Mouse (Mus musculus) heart, embryonic 15.5 days (tissue): Measurements from ENCODE around the gene Mapkapk5. TPM values are rescaled to one million over a fixed set of nuclear protein-coding genes. Genes with fewer than 3 reads are reported as not detected.

Source experiments
- ATAC-seq: fragments of 200-750 bp; cut with Nextera tagmentation; replicated peaks from 2 replicates; pipeline ENCODE4 v1.8.0; 2017; ENCODE audit warnings: low read depth, moderate TSS enrichment; ENCODE audit not compliant: insufficient number of reproducible peaks, insufficient read depth, low FRiP score
- H3K27ac ChIP-seq: fragments of 300-500 bp; sonication (generic); 2 replicates; pipeline ENCODE4 v1.5.1; 2015; ENCODE audit warnings: mild to moderate bottlenecking, inconsistent platforms
- H3K27me3 ChIP-seq: fragments of 300-500 bp; sonication (generic); 2 replicates; pipeline ENCODE4 v1.6.1; 2015; ENCODE audit warnings: inconsistent platforms
- H3K36me3 ChIP-seq: fragments of 300-500 bp; sonication (generic); 2 replicates; pipeline ENCODE4 v1.6.1; 2015; ENCODE audit warnings: mild to moderate bottlenecking, inconsistent platforms
- H3K4me1 ChIP-seq: fragments of 300-500 bp; sonication (generic); replicated peaks from 2 replicates; pipeline ENCODE4 v1.6.1; 2015; ENCODE audit warnings: inconsistent platforms
- H3K4me2 ChIP-seq: fragments of 300-500 bp; sonication (generic); 2 replicates; pipeline ENCODE4 v1.6.1; 2015; ENCODE audit warnings: inconsistent platforms, mild to moderate bottlenecking, moderate library complexity
- H3K4me3 ChIP-seq: fragments of 300-500 bp; sonication (generic); 2 replicates; pipeline ENCODE4 v1.5.1; 2015; ENCODE audit warnings: mild to moderate bottlenecking, inconsistent platforms
- H3K9ac ChIP-seq: fragments of 300-500 bp; sonication (generic); 2 replicates; pipeline ENCODE4 v1.6.1; 2015; ENCODE audit warnings: mild to moderate bottlenecking, inconsistent platforms
- H3K9me3 ChIP-seq: fragments of 300-500 bp; sonication (generic); replicated peaks from 2 replicates; pipeline ENCODE4 v1.6.1; 2016; ENCODE audit warnings: inconsistent platforms
- WGBS: fragments of 180-500 bp; shearing (Covaris S2); methylation state at CpG from one replicate; pipeline ENCODE4 v1.1.7; 2015; ENCODE audit warnings: mixed read lengths; 5-methylcytosine and 5-hydroxymethylcytosine counted together
- polyA plus RNA-seq: library from polyadenylated mRNA; unstranded; fragments of >200 nt; fragmentation: Nextera tagmentation; extraction: Ambion mirVana; gene quantifications from 2 replicates; pipeline ENCODE4 v1.2.1, GENCODE M21; 2015

The Mapkapk5 gene
- polyA plus RNA-seq, 1 experiment from 2014 or later = 30.5 TPM

- Histone ChIP-seq H3K9ac (no peak overlapping the region), H3K36me3 (no peaks in the 10 kb centered on the region), H3K4me1 (no peaks in the 10 kb centered on the region), H3K27me3 (no peaks in the 10 kb centered on the region), H3K9me3 (no peaks in the 10 kb centered on the region), H3K27ac (no peak overlapping the region), H3K4me2 (no peak overlapping the region), H3K4me3 (no peak overlapping the region)
- 35% methylated on average over 3 of the region's 3 CpGs for WGBS
- ATAC-seq = no peak
These were observed 68.0 kb downstream of the Mapkapk5 start for GRCm38 (mm10) chr5:121477680-121478079.

GRCm38 (mm10) chr5:121476040-121476439, 69.7 kb downstream of the Mapkapk5 start:
- WGBS = 71% methylated on average over 1 of the region's 1 CpGs
- Histone ChIP-seq H3K27ac (no peak overlapping the region), H3K9ac (no peak overlapping the region)

More at GRCm38 (mm10) chr5:121476040-121476439, 69.7 kb downstream of the Mapkapk5 start:
- H3K4me1 ChIP-seq = no peaks in the 10 kb centered on the region
- ATAC-seq = no peak
- no peak overlapping the region for H3K4me2 ChIP-seq
- no peaks in the 10 kb centered on the region for H3K27me3 ChIP-seq
- no peaks in the 10 kb centered on the region for H3K9me3 ChIP-seq
- no peaks in the 10 kb centered on the region for H3K36me3 ChIP-seq
- no peak overlapping the region for H3K4me3 ChIP-seq

Other genes with a start within 250 kb of the Mapkapk5 start
- 64.5 and 89.4 TPM in 2 replicates for gene Trafd1, start 160.3 kb downstream of the Mapkapk5 start, polyA plus RNA-seq
- gene Naa25, start 148.0 kb downstream of the Mapkapk5 start, polyA plus RNA-seq = 28.3 and 33.3 TPM in 2 replicates
- 2.7 and 4.3 TPM in 2 replicates for gene Tmem116, start 94.0 kb downstream of the Mapkapk5 start, polyA plus RNA-seq
- gene Erp29, start 93.4 kb downstream of the Mapkapk5 start, polyA plus RNA-seq = 110 and 140 TPM in 2 replicates
- 0.05 and 0.11 TPM in 2 replicates for gene Adam1b, start 42.5 kb downstream of the Mapkapk5 start, polyA plus RNA-seq
- 0.86 and 0.91 TPM in 2 replicates for gene Adam1a, start 423 bp downstream of the Mapkapk5 start, polyA plus RNA-seq
- gene Gm42878, start 423 bp downstream of the Mapkapk5 start, polyA plus RNA-seq = 0.18 TPM in 1 of 2 replicates, not detected in the other
- gene Aldh2, start 47.9 kb upstream of the Mapkapk5 start, polyA plus RNA-seq = 95.0 and 119 TPM in 2 replicates
- 6.0 and 6.1 TPM in 2 replicates for gene Acad12, start 73.0 kb upstream of the Mapkapk5 start, polyA plus RNA-seq
- gene Acad10, start 114.6 kb upstream of the Mapkapk5 start, polyA plus RNA-seq = 1.6 and 2.5 TPM in 2 replicates
- gene Brap, start 114.7 kb upstream of the Mapkapk5 start, polyA plus RNA-seq = 22.7 and 28.5 TPM in 2 replicates
- gene Atxn2, start 165.4 kb upstream of the Mapkapk5 start, polyA plus RNA-seq = 59.4 and 63.7 TPM in 2 replicates